Mouse (Mus musculus): ENCODE results near the gene Lrmda.

DNA sequence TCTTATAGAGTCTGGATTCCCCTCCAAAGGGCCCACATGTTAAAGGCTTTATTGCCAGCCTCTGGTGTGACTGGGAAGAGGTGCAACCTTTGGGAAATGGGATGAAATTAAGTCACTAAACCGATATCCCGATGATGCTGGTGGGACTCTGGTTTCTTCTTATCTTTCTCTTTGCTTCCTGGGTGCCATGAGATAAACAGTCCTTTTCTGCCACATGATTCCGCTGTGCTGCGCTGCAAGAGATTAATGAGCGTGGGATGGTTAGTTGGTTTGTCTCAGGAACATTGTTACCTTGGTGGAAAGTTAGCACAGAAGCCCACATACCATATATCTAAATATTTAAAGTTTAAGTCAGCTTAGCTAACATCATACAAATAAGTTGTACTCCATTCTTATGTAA, 258.5 kb downstream of the Lrmda start:
- TF ChIP-seq POLR2A (IDR thresholded peaks at IDR 0.05; ENCODE audit: extremely low read depth, insufficient read depth, low read length) (no peak), CTCF (IDR thresholded peaks at IDR 0.05; ENCODE audit: low read depth, low read length) (no peak)

All from liver, adult 2 months (tissue).